Mouse (Mus musculus) B cell, adult 2 months (primary cell): Measurements from ENCODE around the gene Nkapl.
"Not testable (repeated sequence)": the region's sequence is repeated elsewhere in the genome, so short reads cannot be mapped to it uniquely, and the experiment has no call there.

Experiments
- DNase-seq, 2 experiments: peaks; one replicate each; pipeline ENCODE4 v3.0.0; 2022

The Nkapl gene

DNA sequence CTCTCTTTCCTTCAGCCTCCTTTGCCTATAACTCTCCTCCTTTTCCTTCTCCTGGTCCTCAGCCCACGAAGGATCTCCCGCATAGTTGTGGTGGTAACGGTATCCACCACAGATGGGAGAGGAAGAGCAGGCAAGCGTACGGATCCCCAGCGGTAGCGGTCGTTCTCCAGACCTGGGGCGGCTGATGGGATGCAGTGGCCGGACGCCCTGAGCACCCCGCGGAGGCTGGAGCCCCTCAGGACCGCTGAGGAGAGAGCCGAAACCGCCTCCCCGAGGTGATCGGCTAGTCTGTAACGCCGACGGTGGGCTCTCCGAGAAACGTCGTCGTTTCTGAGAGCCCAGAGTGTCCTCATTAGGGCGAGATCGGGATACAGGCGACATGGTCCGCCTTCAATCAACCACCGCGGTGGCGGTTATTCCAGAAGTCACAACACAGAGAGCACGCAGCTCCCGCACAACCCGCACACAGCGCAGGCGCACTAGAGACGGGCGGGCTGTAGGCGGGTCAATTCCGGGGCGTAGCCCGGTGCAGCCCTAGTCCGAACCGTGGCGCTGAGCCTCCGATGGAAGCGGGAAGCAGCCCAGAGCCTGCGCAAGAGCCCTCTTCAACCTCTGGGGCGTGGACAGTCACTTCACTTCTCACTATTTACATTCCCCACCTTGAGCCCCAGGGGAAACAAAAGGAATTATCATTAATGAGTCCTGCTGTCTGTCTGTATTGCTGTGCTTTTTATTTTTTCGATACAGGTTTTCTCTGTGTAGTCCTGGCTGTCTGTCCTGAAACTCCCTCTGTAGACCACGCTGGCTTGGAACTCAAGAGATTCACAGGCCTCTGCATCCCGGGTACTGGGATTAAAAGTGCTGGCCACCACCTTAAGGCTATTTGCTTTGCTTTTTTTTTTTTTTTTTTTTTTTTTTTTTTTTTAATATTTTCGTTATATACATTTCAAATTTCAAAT is at the start of gene Nkapl:
Gene Nkapl (minus strand): TSS at position 449 of the 959 bp plus-strand sequence.
- DNase-seq: peak; percentile 64 to 72

DNA sequence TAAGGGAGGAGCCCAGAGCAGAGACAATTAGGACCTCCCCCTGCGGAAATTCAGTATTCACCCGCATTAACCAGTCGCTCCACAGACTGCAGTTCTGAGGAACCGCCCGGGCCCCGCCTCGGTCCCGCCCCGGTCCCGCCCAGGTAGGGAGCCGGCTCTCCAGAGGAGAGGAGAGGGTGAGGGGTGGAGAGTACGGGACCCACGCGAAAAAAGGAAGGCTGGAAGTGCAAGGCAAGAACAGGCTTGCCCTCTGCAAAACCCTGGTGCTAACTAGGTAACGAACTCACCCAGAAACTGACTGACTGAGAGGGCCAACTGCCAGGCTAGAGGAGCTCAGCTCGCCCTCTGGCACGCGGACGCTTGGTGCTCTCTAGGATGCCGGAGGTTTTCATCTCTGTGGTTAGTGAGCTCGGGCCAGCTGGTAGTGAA is 37.9 kb upstream of the Nkapl start:
- peak; percentile 83 for DNase-seq

DNA sequence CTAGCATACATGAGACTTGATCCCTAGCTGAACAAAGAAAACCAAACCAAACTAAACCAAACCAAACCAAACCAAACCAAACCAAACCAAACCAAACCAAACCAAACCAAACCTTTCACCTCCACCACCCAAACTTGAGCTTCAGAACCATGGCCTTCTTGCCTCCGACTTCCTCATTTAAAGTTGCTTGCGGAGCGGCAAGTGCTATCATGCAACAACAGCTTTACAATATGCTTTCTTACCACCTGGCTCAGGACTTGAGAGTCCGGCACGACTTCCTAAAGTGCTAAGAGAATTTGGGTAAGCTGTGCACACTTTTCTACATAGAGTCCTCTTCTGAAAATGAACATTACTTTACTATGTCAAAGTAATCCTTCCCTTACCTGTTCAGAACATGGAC is 34.0 kb upstream of the Nkapl start:
- no peak for DNase-seq

DNA sequence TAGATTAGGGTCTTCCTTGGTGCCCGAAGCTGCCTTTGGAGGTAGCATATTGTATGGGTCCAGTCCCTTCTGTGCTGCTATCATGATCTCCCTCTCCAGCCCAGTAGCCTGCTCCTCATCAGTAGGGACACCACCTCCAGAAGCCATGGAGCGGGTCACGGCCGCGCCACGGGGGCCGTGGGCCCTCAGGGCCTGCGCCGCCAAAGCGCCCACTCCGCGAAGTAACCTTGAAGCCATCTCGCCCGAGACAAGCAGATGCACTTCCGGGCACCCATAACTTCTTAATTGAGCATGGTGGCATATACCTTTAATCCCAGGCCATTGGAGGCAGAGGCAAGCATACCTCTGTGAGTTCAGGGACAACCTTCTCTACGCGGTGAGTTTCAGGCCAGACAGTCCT is 32.9 kb upstream of the Nkapl start, which contains the start of gene Gm11273:
Gene Gm11273 (minus strand): TSS at position 237 of the 400 bp plus-strand sequence.
- not testable (repeated sequence) for DNase-seq

DNA sequence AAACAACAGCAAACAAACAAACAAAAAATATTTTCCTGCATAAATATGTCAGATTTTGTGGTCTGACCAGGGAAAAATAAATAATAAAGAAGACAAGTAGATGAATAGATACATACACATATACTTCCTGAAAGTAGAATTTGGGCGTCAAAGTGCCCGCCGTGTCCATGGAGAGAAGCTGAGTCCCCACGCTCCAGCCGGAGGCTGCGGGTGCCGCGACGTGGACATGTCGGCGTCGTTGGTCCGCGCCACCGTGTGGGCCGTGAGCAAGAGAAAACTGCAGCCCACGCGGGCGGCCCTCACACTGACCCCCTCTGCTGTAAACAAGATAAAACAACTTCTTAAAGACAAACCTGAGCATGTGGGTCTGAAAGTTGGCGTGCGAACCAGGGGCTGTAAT is 26.8 kb upstream of the Nkapl start, which contains the start of gene AK157302:
Gene AK157302 (plus strand): TSS at position 144 of the 400 bp plus-strand sequence.
- DNase-seq: no peak

DNA sequence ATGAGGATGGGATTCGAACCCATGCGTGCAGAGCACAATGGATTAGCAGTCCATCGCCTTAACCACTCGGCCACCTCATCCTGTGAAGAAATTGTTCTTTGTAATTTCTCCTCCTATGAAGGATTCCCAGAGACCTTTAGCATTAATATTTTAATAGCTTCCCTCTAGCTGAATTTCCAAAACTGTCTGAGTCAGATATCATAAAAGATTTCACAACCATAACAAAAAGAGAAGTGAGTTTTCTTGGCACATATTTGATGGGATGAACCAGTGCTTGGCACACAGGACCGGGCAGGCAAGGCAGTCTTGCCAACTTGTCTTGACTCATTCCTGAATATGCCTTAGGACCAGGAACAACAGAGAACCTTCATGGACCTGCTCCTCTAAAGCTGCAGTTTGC is 24.5 kb upstream of the Nkapl start:
- DNase-seq: no peak

DNA sequence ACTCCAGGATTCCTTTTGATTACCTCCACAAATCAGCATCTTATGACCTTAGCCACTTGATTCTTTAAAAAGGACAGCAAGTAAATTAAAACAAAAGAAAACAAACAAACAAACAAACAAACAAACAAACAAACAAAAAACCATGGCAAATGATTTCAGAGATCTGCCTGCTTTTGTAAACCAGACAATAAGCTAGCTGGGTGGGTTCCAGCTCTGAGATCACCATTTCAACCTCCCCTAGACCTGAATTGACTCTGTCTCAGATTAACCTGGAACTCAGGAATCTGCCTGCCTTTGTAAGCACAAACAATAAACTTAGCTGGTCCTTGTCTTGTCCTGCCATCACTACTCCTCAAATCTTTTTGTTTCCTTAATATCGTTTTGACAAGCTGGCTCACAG is 18.6 kb upstream of the Nkapl start:
- DNase-seq: no peak

DNA sequence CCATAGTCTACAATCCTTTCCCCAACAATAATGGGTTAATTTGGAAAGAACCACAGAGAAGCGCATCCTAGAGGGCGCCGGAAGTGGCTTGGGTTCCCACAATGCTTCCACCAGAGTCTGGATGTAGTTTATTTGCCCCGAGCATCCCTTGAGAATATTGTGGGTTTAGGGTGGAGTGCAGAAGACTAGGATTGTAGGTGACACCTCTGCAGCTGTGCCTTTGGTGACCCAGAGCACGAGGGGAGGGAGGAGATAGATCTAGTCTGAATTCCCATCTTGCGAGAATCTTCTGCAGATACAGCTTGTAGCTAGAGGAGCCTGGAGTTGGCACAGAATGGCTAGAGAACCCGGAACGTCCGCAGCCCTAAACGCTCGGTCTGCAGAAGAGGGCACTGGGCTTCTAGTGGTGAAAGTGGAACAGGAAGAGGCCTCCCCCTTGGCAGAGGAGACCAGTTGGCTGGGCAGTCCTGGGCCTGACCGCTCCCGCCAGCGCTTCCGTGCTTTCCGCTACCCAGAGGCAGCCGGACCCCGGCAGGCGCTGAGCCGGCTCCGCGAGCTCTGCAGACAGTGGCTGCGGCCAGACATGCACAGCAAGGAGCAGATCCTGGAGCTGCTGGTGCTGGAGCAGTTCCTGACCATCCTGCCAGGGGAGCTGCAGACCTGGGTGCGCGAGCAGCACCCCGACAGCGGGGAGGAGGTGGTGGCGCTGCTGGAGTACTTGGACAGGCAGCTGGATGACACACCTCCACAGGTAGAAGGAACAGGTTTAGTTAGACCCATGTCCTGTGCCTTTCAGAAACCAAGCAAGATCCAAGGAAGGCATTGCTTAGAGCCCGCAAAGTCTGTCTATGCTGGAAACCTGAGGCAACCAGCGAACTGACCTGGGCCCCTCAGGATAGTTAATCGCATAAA is 10.7 kb upstream of the Nkapl start, which contains the start of the genes Zkscan4 and Gm10065:
Gene Zkscan4 (plus strand): TSS at position 149 of the 912 bp plus-strand sequence.
Gene Gm10065 (minus strand): TSS at position 683 of the 912 bp plus-strand sequence.
- DNase-seq: not testable (repeated sequence)

DNA sequence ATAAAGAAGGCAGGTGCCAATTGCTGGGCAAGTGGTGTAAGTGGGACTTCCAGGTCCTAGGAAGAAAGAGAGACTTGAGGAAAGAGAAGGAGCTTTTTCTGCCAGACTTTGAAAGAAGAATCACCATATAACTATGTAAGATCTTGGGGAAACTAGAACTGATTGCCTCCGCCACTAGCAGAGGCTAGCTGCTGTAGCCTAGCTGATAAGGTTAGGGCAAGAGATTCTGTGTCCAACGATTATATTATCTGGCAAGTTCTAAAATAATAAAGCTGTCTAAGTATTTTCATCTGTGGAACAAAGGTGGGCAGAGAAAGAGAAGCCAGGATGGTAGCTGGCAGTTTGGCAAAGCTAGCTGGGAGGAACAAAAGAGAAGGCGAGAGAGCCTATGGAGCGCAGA is 4.1 kb upstream of the Nkapl start:
- no peak for DNase-seq

DNA sequence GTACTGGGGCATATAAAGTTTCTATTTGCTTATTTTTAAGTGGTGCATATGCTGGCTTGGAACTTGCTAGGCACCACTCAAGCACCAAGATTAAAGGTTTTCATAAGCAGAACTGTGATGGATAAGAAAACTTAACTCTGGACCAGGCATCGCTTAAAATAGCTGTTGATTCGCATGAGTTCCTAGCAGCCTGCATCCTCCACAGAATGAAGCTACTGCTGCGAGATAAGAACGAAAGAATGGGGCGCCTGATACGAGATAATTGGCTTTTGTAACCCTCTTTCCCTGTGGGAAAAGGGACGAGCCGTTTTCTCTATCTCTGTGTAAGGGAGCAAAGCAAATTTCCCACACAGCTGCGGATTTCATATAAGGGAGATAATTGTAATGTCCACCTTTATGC is 788 bp upstream of the Nkapl start:
- DNase-seq: no peak

DNA sequence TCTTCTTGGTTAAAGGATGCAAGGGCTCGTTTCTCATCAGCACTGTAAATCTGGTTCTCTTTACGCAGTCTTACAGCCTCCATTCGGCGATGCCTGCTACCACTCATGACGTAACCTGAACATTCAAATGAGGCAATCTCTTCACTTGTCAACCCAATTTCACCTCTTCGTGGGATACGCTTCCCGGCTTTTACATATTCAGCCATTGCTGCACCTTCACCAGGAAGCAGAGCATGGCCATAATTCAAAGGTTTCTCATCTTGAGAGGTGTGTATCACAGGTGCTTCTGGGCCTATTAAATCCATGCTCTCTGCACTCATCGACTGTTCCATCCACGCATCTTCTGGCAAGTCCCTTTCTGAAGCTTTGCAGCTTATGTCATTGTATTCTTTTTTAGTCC is 973 bp downstream of the Nkapl start:
- DNase-seq: no peak

DNA sequence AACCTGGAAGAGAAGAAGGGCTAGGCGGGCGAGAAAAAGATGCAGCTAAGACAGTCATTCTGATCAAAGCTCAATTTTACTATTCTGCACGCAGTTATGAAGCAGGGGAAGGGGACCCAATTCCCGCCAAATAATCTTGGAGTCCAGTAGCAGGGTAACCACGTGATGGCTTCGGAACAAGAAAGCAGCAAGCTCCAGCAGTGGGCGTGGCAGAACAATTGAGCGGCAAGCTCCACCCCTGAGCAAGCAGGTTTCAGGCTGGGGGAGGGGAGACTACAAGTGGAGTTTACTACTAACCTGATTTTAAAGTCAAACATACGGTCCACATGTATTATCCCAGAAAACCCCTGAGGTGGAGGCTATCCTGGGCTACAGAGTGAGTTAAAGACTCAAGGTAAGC is 5.8 kb downstream of the Nkapl start:
- not testable (repeated sequence) for DNase-seq

DNA sequence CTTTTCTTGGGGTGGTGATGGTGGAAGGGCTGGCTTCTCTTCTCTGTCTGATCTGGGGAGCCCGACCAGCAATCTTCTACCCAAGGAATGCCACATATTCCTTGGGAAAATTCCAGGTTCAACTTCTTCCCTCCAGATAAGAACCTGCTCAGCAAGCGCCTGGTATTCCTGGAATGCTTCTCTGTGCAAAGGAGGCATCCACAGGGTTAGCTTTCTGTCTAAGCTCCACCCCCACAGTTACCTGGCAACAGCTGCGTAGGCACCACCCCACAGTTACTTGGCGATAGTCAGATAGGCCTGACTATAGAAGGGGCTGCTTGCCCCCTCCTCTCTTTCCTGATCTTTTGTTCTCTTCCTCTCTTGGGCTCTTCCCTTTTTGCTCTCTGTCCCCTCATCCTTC is 12.0 kb downstream of the Nkapl start:
- DNase-seq: no peak

DNA sequence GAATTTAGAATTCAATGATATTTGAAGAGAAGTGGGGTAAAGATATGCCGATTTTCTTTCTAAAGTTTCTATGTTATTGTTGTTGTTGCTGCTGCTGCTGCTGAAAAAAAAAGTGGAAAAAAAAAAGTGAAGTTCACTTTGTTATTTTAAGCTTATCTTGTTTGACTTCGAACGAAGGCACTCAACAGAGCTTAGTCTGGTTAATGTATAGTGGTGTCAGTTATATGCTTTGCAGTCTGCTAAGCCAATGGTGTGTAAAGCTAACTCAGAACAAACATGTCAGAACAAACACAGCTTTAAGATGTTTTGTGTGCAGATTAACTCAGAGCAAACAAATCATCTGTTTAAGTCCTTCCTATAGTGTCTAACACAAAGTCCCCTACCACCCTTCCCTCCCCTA is 14.2 kb downstream of the Nkapl start:
- DNase-seq: no peak

DNA sequence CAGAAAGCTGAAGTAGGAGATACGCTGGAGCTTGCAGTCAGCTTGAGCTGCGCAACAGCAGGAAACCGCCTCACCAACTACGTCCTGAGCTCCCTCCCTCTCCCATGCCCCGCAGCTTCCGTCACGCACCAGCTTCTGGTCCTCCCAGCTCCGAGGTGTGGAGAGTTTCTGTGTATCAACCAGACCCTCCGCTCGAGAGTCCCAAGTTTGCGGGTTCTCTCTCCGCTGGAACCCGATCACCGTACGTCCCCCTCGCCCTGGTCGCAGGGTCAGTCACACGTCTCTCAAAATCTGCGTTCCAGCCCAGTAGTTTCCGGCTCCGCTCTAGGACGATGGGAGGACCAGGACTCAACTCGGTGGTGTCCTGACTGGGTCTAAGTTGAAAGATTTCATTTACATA is 14.9 kb downstream of the Nkapl start, which contains the start of gene Zscan26:
Gene Zscan26 (minus strand): TSS at position 282 of the 400 bp plus-strand sequence.
- peak; percentile 86 to 87 for DNase-seq

DNA sequence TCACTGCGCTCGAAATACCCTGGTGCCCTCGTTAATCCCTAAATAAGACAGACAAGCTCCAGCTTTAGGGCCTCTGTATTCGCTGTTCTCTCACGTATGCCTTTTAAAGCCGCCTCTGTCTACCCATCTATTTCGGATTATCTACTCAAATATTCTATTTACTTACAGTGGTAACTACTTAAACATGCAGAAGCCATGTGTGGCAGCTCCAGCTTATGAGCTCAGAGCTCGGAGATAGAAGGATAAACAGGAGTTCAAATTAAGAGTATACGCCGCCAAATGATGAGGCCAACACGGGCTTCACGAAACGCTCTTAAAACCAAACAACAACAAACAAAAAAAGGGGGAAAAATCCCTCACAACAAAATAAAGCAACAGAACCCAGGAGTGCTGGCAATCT is 15.3 kb downstream of the Nkapl start:
- DNase-seq: no peak

DNA sequence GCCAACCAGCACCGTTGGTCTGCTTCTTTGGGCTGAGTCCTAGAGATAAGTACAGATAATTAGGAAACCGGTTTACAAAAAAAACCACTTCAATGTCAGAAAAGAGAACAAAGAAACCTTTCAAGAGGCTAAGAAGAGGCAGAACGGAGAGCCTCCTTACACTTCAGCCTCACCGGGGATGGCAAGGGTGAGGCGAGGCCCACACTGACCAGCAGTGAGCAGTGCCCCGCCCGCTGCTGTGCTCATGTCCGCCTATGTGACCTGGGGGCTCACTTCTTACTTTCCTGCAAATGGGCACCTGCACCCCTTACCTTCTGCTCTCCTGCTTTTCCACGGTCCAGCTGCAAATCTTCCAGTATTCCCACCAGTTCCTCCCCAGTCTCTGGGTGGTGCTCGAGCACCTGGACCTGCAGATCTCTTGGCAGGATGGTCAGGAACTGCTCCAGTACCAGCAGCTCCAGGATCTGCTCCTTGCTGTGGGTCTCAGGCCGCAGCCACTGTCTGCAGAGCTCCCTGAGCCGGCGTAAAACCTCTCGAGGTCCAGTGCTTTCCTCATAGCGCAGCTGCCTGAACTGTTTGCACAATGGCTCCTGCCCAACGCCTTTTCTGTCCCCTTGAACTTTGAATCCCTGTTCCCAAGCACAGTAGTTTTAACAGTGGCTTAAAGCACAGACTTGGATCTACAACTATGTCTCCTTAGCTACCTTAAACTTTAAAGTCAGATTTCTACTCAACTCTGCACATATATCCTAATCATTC is 20.3 kb downstream of the Nkapl start:
- DNase-seq: no peak

DNA sequence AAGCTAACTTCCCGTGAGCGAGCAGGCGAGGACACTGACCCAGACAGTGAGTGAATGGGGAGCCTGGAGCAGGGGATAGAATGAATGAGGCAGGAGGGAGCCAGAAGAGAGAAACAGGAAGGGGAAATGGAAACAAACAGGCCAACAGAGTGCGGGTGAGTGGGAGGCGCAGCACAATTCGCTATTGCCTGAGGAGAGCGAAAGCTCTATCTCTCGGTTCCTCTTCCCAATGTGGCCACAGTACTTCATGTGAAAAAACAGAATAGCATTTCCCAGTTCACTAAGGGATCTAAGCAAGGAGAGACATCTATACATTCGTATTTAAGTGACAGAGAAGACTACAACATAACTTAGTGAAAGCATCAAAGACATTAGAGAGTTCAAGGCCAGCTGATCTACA is 21.5 kb downstream of the Nkapl start:
- DNase-seq: no peak

DNA sequence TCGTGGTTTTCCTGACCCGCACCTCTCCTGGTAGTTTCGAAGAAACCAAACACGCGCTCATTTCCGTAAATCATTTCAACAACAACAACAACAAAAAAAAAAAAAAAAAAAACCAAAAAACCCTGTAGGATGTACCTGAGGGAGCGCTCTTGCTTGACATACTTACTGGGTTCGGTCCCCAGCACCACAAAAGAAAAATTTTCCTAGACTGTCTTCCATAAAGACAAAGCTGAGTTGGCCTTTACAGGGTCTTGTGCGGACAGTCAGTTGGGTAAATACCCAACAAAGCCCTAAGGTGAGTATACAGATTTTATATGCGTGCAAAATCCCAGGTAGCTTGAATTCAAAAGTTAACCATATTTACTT is 27.1 kb downstream of the Nkapl start:
- DNase-seq: no peak

DNA sequence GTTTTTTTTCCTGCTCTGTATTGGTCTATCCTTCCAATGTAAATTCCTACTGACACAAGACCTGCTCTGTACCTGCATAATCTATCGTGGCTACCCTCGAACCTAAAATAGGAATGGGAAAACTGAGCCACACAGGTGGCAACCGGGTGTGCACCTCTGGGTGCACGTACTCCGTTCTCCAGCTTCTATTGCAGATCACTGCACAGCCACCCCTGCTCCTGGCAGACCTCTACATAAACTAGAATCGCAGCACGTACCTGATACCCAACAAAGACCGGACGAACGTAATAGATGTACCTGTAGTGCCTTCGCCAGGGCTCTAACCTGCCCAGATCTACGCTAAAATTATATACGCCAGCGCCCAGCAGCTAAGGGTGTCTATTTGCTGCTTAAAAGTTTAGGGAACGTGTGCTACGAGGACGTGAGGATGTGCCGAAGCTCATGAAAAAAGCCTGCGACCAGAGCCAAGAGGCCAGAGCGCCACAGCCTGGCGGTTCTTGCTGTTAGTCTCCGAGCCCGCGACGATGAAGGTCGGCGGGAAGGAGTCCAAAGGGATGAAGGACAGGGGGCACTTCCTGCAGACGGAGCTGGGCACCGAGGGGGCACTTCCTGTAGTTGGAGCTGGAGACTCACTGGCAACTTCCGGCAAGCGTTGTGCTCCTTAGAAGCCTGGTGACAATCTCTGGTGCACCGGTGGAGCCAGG is 27.7 kb downstream of the Nkapl start, which contains the start of gene Pgbd1:
Gene Pgbd1 (minus strand): TSS at position 556 of the 704 bp plus-strand sequence.
- peak; percentile 29 to 39 for DNase-seq

DNA sequence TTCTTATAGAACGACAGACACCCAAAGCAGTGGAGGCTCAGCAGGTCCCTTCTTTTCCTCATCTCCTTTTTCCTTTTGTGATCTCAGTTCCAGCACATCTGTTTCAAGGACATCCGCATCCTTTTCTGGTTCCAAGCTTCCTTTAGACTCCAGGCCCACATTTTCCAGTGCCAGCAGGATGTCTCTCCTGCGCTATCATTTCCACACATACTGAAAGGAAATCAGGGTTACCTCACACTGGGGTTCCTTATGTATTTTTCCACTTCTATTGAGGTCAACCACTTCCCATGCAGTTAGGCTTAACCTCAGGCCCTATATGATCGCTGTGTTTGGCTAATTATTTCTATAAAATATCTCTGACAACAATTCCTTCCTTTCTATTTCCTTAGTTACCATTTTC is 32.8 kb downstream of the Nkapl start:
- no peak for DNase-seq

DNA sequence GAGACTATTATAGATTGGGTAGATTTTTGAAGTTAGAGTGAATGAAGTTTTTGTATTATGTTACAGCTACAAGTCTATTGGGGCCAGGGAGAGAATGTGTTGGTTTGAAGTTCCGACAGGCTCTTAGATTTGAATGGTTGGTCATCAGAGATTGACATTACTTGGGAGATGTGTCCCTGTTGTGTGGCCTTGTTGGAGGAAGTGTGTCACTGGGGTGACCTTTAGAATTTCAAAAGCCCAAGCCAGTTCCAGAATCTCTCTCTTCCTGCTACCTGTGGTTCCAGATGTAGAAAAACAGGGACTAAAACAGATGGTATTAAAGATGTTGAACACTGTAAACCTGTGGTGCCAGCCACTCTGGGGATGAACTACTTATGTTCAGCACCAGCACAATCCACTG is 40.7 kb downstream of the Nkapl start:
- no peak for DNase-seq
